In genomic region chr16:51650683-51651082, GRCm38 (mm10) we compare ENCODE assay signal across 21 mouse cellular contexts.
"Had no signal": no experiment of that assay in that cellular context is flagged by ENCODE, and none has a peak within 500 bp of the region (broad histone marks: within the 10 kb centered on the region; RNA-seq: fewer than 3 reads in every experiment).

No protein-coding gene starts in this region.

- H3K27me3 ChIP-seq: liver, embryonic 15.5 days; lung, embryonic 15.5 days; midbrain, embryonic 12.5 days; neural tube, embryonic 13.5 days; neural tube, embryonic 15.5 days had no signal

- ATAC-seq: liver, postnatal 0 days; midbrain, embryonic 16.5 days had no signal

- DNase-seq: liver, postnatal 0 days; lung, adult 2 months; lung, postnatal 14 days; lung, postnatal 36 days; retina, postnatal 1 day; right cerebral cortex, adult 18-20 months; right cerebral cortex, postnatal 25 days; right cerebral cortex, postnatal 4 days; spleen, adult 18-20 months; thymus, adult 18-20 months; thymus, postnatal 14 days; thymus, postnatal 36 days had no signal

- H3K4me3 ChIP-seq: liver, embryonic 15.5 days; lung, embryonic 15.5 days; midbrain, embryonic 10.5 days; midbrain, embryonic 12.5 days; myocyte; neural tube, embryonic 13.5 days; neural tube, embryonic 15.5 days had no signal

- H3K36me3 ChIP-seq: liver, embryonic 15.5 days; lung, embryonic 15.5 days; midbrain, embryonic 10.5 days; midbrain, embryonic 12.5 days; neural tube, embryonic 13.5 days; neural tube, embryonic 15.5 days had no signal

- H3K4me1 ChIP-seq: liver, embryonic 15.5 days; lung, embryonic 15.5 days; midbrain, embryonic 10.5 days; midbrain, embryonic 12.5 days; neural tube, embryonic 13.5 days; neural tube, embryonic 15.5 days had no signal

- H3K27ac ChIP-seq: liver, embryonic 15.5 days; lung, embryonic 15.5 days; macrophage; midbrain, embryonic 10.5 days; midbrain, embryonic 12.5 days; neural tube, embryonic 13.5 days; neural tube, embryonic 15.5 days had no signal
